Mouse (Mus musculus) kidney, postnatal 14 days (tissue): ENCODE results near the gene Ppfia1.
A peak's percentile ranks its signal among the peaks of the same experiment; 100 is the strongest.

Experiments
- DNase-seq: peaks from one replicate; pipeline ENCODE4 v3.0.0; 2022; ENCODE audit warnings: mixed read lengths

The Ppfia1 gene

DNA sequence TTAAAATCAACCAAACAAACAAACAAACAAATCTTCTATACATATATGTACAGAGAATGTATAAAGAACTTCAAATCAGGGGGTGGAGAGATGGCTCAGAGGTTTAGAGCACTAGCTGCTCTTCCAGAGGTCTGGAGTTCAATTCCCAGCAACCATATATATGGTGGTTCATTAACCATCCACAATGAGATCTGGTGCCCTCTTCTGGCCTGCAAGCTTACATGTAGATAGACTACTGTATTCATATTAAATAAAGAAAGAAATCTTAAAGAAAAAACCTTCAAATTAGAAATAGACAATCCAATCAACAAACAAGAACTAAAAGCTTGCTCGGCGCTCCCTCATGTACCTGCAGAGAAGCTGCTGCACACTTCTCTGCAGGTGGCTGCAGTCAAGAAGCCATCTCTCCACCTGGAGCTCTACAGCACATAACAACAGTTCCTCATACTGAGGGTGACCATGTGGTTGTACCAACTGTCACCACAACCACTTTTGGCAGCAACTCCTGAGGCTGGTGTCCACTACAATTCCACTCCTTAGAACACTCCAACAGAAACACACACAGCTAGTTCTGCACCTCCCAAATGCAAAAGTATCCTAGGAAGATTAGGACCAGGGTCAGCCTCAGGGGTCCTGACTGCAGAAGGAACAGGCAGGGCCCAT is 3.5 kb downstream of the Ppfia1 start:
- no peak for DNase-seq

DNA sequence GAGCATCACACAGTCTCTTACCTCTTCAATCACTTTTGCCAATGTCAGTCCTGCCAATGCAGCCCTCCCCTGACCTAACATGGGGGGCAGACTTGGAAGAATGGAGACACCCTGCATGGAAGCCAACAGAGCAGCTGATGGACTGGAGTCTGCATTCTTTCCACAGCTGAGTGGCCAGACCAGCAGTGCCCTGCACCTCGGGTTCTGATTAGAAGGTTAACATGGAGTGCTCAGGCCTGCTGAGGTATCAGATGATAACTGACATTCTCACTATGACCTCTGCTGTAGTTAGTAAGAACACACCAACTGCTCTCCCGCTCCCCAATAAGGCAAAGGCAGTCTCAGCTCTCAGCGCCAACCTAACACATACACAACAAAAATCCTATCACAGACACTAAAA is 8.3 kb downstream of the Ppfia1 start:
- DNase-seq, result no peak

DNA sequence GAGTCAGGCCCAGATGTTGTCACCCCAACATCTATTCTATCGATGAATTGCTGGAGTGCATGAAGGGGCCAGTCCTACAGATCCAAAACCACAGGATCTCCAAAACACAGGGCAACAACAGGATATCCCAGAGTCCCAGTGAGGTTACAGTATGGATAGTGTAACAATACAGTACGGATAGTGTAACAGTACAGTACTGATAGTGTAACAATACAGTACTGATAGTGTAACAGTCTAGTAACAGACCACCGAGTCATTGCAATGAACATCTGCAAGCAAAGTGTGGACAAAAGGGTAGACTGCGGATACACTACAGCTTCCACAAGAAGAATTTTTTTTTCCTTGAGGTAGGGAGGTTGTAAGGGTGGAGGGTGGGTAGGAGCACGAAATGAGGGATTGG is 12.2 kb downstream of the Ppfia1 start:
- DNase-seq, result no peak

DNA sequence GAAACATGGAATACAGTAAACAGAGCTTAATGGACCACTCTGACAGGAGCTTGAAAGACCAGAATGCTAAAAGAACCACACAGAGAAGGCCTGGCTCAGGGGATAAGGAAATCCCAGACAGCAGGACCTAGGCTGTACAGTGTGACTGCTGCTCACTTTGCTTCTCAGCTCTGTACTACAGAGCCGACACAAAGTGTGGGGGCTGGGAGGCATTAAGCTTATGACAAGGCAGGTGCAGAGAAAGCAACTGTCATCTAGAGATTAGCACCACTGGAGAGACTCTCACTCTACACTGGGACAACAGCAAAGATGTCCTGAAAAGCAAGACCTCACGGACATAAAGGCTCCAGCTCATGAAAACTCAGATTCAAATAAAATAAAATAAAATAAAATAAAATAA is 14.4 kb downstream of the Ppfia1 start:
- DNase-seq, result no peak

DNA sequence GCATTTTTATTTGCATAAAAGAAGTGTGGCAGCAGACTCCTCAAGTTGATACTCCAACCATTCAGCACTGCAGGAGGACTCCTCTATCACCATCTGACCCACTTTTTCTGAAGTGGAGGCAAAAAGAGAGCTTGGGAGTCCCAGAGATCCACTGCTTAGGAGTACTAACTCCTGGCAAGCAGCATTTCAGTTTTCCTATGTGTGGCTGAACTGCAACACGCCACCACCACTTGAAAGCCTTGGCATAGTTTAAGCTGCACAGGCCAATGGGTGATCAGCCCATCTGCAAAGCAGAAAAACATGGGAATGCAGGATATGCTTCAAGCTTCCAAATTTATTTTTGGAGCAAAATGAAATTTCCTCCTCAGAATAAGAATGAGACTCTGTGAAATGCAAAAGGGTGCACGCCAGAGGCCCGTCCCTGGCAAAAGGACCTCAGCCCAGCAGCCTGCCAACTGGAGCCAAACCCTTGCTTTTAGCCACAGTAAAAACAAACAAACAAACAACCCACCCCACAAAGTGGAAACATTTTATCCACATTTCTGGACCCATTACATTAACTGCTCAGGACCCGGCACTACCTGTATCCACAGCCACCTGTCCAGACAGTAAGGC is 15.4 kb downstream of the Ppfia1 start:
- no peak for DNase-seq

DNA sequence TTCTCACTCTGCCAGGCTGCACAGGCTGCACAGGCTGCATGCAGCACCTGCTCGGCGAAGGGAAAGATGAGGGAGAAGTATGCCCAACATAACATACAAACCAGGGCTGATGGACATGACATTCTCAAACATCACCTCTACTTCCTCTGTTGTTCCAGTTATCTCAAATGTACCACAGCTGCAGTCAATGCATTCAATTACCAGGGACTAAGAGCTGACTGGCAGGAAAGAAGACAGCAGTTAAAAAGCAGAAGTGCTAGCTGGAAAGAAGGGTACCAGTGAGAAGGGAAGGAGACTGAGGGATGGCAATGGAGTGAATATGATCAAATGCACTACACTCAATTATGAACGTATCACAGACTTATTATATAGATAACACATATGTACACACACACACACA is 17.2 kb downstream of the Ppfia1 start:
- no peak for DNase-seq

DNA sequence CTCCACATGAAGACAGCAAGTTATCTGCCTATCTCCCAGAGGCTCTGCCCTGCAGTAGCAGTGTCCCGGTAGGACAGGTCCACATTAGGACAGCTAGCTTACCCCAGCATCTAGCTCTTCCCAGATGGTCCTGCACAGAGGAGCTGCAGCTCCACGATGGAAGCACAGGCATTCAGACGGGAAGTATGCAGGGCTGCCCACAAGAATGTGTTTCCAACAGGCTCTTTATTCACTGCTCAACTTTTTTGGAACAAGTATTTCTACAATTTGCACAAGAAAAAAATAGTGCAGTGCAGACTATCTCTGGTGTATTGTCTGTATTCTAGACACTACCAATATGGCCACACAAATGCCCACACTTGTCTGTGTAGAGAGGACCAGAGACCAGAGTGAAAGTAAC is 18.8 kb downstream of the Ppfia1 start:
- DNase-seq, result no peak

DNA sequence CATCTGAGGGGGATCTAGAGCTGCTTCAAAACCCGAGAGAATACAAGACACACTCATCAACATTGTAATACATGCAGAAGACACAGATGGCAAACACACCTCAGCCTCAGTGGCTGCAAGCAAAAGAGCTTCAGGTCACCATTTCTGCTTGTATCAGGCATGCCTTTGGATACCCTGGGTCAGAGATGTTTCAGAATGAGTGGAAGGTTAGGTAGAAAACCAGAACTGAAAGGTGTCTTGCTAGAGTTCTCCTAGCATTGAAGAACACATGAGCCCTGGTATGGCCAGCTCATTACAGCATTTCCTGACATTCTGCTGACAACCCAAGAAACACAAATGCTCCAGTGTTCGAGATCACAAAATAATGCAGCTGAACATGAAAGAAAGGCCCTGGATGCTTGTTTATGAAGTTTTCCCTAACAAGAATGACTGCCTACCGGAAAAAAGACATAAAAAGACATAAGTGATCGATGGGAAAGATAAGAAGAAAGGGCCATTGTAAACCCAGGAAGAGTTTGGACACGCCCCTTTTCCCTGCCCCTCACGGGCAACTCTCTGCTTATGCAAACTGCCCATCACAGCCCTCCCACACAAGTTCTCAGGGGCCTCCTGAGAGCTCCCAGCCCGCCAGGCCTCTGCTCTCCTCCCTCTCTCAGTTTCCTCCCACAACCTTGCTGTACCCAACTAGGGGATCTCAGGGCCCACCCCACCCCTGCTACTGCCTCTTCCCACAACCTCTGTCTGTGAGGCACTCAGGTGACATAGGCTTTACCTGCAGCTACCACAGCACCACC is 21.7 kb downstream of the Ppfia1 start:
- DNase-seq, result no peak

DNA sequence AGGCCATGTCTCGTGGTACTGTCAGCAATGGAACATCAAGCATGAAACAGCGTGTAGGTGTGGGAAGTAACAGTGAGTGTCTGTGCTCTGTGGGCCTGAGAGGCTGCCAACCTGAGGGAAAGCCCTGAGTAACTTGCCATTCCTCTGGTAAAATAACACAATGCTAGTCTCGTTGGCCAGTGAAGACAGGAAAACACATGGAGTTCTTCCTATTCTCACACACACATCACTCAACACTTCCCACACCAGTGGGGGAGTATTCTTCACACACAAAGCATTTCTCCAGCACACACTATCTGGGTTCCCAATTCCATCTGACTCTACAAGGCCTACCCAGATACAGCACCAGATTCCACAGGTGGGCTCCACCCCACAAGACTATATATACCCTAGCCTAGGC is 23.7 kb downstream of the Ppfia1 start:
- DNase-seq, result no peak

DNA sequence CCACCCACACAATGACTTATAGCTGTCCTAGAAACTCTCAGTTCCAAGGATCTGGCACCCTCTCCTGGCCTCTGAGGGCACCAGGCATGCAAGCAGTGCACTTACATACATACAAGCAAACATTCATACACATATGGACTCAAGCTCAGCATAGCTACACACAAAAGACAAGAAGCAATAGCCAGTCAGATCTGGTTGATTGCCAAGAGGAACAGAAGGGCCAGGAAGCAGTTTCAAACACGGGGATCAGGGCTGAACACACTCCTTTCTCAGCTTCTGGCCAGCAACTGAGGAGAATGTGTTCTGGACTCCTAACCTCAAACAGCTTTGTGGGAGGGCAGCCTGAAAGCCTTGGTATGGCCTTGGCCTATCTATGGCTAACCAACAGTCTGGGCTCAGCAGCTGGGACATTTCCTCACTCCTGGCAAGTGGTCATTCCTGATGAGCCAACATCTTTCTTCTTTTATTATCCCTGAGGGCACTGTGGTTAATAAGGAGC is 25.8 kb downstream of the Ppfia1 start:
- peak; percentile 10 for DNase-seq

DNA sequence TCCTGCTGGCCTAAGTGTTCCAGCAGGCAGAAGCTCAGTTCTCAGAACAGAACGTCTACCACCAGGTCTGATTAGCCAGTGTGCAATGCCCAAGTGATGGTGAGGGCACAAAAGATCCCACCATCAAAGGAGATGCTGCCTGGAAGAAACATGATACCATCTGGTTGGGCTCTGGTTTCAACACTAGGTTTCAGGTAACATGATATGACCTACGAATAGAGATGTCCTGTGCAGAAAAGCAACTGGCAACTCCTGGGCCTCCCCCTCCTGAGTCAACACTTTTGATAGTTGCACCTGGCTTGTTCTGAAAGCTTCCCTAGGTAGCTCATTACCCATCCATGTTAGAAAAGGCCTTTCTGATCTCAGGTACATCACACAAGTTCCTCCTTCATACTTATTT is 26.9 kb downstream of the Ppfia1 start:
- DNase-seq, result no peak

DNA sequence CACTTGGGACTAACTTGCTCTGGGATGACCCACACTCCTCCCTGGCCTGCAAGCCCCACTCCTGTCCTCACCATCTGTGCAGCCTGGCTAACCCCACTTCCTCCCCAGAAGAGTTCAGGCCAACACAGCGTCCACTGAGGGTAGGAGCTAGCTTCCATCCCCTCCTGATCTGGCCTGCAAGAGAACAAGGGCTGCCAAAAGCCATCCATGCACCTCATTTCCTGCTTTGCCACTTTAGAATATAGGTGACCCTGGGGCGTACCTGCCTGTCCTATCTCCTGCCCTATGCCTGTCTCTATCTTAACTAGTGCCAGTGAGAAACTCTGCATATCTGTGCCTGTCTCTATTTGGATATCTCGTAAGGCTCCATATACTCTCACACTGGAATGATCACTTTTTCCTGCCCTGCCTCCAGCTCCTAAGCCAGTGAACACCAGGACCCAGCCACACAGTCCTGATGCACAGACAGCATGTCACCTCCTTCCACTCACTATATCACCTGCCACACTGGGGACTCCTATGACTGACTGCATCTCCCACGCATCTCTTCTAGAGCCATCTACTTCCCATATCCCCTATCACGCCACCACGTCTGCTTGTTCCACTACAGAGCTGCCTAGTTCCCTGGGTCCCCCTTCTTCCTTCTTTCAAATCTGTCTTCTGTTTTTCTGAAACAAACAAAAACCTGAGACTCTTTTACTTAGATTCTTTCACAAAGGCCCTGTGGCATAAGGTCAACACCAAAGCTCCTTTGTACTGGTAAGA is 28.9 kb downstream of the Ppfia1 start:
- no peak for DNase-seq

DNA sequence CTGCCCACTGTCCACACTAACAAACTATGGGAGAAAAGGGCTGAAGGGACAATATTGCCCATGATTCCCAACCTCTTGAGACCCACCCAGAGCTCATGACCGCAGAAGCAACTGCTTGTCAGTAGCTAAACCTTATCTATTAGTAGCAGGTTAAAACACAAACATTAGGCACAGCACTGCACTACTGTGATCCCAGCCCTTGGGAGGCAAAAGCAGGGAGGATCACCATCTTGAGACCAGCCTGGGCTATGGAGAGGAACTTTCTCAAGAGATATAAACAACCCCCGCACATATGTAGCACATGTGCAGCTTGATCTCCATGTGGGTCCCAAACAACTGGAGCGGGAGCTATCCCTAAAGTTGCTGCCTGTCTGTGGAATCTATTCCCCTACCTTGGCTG is 30.1 kb downstream of the Ppfia1 start:
- DNase-seq, result no peak

DNA sequence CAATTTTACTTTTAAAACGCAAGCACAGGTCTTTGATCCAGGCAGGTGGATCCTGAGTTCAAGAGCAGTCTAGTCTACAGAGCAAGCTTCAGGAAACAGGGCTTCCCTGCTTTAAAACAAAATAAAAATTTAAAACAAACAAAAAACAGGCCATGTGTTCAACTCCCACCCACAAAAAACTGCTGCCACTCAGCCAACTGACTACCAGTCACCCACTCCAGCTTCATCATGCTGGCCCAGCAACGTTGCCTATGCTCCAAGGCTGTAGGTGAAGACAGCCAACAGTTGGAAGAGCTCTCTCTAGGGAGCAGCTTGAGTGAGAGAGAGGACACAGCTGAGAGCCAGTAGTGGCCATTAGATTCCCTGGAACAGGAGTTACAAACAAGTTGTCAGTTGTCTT is 31.6 kb downstream of the Ppfia1 start:
- no peak for DNase-seq

DNA sequence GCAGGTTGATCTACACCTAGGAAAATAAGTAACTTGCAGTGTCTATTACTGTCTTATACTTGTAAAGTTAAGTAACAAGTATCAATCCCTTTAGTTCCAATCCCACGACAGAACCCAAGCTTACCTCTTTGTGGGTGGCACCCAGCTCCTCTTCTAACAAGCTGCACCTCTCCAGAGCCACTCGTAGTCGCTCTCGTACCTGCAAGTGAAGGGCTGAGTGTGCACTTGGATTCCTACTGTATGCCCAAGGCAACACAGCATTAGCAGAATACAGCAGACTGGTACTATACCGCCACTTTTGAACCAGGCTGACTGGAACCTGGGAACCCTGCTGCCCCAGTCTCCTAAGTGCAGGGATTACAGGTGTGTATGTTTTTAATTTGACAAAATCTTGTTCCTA is 33.7 kb downstream of the Ppfia1 start:
- DNase-seq, result no peak

DNA sequence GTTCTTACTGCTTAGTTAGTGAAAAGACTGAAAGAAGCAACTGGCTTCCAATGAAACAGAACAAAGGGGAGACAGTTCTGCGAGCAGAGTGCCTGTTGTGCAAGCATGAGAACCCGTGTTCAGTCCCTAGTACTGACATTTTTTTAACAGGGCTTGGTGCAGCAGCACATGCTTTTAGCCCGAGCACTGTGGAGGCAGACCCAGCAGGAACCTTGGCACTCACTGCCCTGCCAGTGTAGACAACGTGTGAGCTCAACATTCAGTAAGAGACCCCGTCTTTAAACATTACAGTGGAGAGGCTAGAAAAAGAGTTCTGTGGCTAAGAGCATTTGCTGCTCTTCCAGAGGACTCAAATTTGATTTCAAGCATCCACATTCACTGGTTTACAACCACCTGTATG is 36.8 kb downstream of the Ppfia1 start:
- DNase-seq, result no peak

DNA sequence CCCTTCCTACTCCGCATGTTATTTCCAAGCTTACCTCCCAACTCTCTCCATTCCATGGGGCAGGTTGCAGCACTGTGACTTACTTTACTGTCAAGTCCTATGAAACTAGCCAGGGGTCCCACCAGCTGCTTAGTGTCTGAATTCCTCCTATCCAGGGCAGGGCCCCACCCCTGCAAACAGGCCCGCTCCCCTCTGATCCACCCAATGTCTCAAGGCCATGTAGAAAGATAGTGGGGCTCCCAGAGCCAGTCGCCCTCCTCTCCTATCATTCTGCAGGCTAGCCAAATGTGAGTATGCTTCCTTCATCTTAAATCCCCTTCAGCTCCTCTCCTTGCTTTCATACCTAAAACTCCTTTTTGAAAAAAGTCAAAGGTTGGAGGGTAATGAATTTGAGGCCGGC is 44.4 kb downstream of the Ppfia1 start:
- DNase-seq, result no peak

DNA sequence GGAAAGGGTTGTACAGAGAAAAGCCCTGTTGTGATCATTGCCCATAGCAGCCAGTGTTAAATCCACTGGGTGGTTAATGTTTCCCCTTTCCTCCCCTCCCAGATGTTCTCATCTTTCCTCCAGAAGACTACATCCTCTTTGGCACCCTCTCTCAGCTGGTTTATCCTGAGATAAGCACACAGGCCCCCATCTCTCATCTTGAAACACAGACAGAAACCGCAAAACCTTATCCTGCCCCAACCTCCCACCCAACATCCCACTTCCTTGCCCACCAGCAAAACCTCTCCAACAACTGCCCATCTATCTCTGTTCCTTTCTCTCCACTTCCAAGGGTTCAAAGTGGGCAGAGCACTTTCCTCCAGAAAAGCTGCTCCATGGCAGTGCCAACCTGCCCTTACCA is 46.7 kb downstream of the Ppfia1 start:
- no peak for DNase-seq

DNA sequence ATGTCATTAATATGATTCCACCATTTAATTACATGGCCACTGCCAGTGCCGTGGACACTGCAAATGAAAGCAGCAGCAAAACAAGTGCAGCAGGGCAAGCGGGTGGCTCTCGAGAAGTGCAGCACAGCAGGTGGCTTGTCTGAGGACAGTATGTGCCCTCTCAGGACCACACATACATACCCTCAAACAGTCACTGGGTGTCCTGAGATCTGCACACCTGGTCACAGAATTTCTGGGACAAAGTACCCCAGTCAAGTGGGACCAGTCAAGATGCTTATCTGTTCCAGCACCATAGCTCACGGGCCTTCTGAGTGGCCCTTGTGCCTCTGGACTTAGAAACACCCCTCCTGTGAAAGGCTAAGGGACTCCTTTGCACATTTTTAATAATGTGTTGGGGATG is 49.6 kb downstream of the Ppfia1 start:
- no peak for DNase-seq

DNA sequence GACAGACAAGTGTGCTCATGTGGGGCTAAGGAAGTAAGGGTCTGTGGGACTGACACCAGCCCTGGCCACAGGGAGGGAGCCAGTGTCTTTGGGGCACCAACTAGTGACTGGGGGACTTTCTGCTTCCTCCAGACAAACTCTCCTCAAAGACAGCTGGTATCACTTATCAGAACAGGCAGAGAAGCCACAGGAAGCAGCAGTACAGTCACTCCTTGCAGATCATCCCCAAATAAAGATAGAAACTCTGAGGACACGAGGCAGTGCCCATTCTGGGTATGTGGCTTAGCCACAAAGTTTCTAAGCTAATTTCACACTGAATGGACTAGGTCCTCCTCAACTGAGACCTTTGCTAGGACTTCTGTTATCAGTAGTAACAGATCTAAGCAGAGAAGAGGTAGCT is 60.6 kb downstream of the Ppfia1 start:
- no peak for DNase-seq

DNA sequence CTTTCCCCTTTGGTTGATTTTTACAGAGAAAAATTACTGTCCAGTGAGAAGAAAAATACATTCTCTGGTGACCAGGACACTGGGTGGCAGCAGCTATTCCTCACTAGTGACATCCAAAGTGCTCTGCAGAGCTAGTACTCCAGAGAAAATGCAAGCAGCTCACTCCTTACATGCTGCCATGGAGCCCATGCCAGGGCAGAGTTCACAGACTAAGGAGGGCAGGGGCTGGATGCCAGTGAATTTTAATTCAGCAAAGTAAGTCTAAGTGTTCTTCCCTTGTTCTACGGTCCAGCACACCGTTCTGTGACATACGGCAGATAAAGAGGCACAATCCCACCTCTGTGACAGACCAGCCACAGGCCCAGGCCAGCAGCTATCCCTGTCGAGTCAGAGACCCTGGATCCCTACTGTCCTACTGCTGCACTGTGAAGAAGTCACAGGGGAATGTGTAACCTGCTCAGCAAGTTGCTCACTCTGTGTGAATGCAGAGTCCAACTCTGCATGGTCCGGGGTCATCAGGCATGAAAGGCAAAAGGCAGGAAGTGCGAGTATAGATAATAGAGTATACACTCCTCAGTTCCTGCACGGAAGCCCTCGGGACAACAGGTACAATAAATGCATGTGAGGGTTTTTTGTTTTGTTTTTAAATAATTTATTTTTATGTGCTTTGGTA is 63.2 kb downstream of the Ppfia1 start:
- peak; percentile 65 for DNase-seq

DNA sequence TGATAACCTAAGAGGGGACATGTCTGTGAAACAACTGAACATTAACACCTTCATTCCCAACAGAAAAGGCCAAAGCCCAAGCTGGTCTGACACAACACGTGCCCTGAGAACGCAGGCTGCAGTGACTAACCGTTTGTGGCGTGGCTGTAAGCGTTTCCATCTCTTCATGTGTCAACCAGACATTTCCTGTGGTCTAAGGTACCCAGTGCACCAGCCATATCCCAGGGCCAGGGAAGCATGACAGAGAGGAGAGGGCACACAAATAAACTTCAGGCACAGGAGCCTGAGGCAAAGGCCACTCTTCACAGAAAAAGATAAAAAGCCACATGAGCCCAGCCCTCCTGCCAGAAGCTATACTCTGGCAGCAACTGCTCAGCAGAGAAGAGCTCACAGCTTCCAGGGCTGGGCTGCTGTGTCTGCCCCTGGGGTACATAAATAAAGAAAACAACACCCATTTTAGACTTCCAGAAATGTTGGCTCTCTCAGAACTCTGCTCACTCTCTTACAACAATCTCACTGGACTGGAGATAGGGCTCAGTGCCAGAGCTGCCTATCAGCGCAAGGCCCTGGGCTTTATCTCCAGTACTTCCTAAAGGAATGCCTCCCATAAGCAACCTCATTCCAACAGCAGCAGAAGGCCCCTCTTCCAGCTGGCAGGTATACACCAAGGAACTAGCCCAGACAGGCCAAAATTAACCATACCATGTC is 64.3 kb downstream of the Ppfia1 start:
- no peak for DNase-seq
